Mouse (Mus musculus): ENCODE data around the gene Zfp408. TPM values are rescaled to one million over a fixed set of nuclear protein-coding genes. Genes with fewer than 3 reads are reported as not detected.

The Zfp408 gene
- total and polyA plus RNA-seq, 2 experiments from 2014 or later = 4.0 to 11.1 TPM

DNA sequence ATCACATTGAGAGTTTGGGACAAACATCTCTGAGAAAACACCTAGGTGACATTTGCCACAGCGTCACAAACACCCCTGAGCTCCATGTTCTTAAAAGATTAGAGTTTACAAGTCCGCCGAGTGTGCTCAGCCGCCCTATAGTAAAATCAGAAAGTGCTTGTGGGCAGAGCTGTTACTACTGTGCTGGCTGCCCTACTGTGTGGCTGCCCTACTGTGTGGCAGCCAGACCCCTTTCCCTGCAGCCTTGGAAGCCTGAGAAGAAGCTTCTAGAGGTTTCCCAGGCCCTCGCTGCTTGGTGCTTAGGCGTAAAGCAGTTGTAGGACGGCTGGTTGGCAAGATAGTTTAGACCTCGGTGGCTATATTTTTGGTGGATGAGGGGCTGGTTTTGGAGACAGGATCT is 10.1 kb upstream of the Zfp408 start:
- Histone ChIP-seq H3K4me2 (ENCODE audit: low read depth, low read length) (no peak overlapping the region), H3K9ac (replicated peaks; ENCODE audit: low read depth, low read length) (no peak overlapping the region), H3K27me3 (ENCODE audit: control insufficient read depth, insufficient read depth, low read length) (no peaks in the 10 kb centered on the region), H3K9me3 (replicated peaks; ENCODE audit: control insufficient read depth, low read length) (no peaks in the 10 kb centered on the region), H3K36me3 (replicated peaks; ENCODE audit: control insufficient read depth, insufficient read depth, low read length) (peaks cover 88% of the 10 kb centered on the region), H3K27ac (ENCODE audit: low read depth) (no peak overlapping the region), H3K4me3 (ENCODE audit: low read depth, low read length) (no peak overlapping the region), H3K4me1 (ENCODE audit: control insufficient read depth, insufficient read depth) (peaks cover 22% of the 10 kb centered on the region)
- 93% methylated on average over 8 of the region's 8 CpGs for WGBS
- DNase-seq (ENCODE audit: low spot score) (no peak), ATAC-seq (ENCODE audit: insufficient read depth, low read depth) (no peak)
- TF ChIP-seq EP300 (IDR thresholded peaks at IDR 0.05; ENCODE audit: low read depth) = no peak
- no peak for TF ChIP-seq CTCF (IDR thresholded peaks at IDR 0.05; ENCODE audit: low read depth)

DNA sequence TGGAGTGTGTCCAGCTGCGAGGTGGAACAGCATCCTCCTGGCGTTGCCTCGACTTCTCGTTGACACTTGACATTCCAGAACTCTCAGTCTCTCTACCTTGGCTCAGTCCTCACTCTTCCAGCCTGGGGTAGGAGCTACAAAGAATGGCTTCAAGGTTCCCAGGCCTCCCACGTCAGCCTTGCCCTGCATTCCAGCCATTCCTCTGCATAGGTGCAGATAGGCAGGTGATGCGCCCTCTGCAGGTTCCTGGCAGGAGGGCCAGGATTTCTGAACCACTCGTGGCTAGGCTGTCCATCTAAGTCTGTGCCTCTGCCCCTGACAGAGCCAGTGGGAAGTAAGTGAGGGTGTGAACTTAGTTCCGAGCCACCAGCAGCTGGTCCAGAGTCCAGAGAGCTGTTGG is 7.2 kb upstream of the Zfp408 start:
- WGBS = 48% methylated on average over 8 of the region's 8 CpGs
- Histone ChIP-seq H3K4me3 (ENCODE audit: low read depth, low read length) (no peak overlapping the region), H3K9ac (replicated peaks; ENCODE audit: low read depth, low read length) (no peak overlapping the region), H3K4me2 (ENCODE audit: low read depth, low read length) (no peak overlapping the region), H3K27ac (ENCODE audit: low read depth) (peak overlapping the region; percentile 77), H3K9me3 (replicated peaks; ENCODE audit: control insufficient read depth, low read length) (no peaks in the 10 kb centered on the region), H3K4me1 (ENCODE audit: control insufficient read depth, insufficient read depth) (peaks cover 41% of the 10 kb centered on the region), H3K27me3 (ENCODE audit: control insufficient read depth, insufficient read depth, low read length) (no peaks in the 10 kb centered on the region), H3K36me3 (replicated peaks; ENCODE audit: control insufficient read depth, insufficient read depth, low read length) (peaks cover 67% of the 10 kb centered on the region)
- DNase-seq (ENCODE audit: low spot score) (no peak), ATAC-seq (ENCODE audit: insufficient read depth, low read depth) (no peak)
- TF ChIP-seq CTCF (IDR thresholded peaks at IDR 0.05; ENCODE audit: low read depth) (no peak), EP300 (IDR thresholded peaks at IDR 0.05; ENCODE audit: low read depth) (no peak)

DNA sequence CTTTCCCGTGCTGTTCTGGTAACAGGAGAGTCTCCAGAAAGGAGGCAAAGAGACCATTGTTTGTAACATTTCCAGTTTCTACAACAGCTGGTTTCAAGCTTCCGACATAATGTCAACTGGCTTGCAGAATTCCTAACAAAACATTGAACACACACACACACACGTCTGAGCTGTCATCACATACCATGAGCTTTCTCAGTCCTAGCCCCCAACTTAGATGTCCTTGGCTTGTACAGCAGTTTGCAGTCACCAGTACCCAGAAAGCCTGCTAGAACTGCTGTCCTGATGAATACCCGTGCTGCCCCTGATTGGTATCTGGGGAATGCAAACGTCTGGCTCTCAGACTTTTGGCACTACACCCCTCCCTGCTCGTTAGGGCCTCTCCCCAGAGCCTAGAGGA is 6.2 kb upstream of the Zfp408 start:
- Histone ChIP-seq H3K4me1 (ENCODE audit: control insufficient read depth, insufficient read depth) (peaks cover 50% of the 10 kb centered on the region), H3K36me3 (replicated peaks; ENCODE audit: control insufficient read depth, insufficient read depth, low read length) (peaks cover 58% of the 10 kb centered on the region), H3K27ac (ENCODE audit: low read depth) (peak overlapping the region; percentile 77), H3K4me2 (ENCODE audit: low read depth, low read length) (no peak overlapping the region; the same call in 1 of the 2 replicates), H3K9ac (replicated peaks; ENCODE audit: low read depth, low read length) (no peak overlapping the region; the same call in 1 of the 2 replicates), H3K9me3 (replicated peaks; ENCODE audit: control insufficient read depth, low read length) (no peaks in the 10 kb centered on the region), H3K27me3 (ENCODE audit: control insufficient read depth, insufficient read depth, low read length) (no peaks in the 10 kb centered on the region), H3K4me3 (ENCODE audit: low read depth, low read length) (no peak overlapping the region)
- ATAC-seq (ENCODE audit: insufficient read depth, low read depth) (peak; percentile 83), DNase-seq (ENCODE audit: low spot score) (peak; percentile 70)
- TF ChIP-seq CTCF (IDR thresholded peaks at IDR 0.05; ENCODE audit: low read depth) (no peak), EP300 (IDR thresholded peaks at IDR 0.05; ENCODE audit: low read depth) (no peak)
- 19% methylated on average over 6 of the region's 6 CpGs for WGBS

DNA sequence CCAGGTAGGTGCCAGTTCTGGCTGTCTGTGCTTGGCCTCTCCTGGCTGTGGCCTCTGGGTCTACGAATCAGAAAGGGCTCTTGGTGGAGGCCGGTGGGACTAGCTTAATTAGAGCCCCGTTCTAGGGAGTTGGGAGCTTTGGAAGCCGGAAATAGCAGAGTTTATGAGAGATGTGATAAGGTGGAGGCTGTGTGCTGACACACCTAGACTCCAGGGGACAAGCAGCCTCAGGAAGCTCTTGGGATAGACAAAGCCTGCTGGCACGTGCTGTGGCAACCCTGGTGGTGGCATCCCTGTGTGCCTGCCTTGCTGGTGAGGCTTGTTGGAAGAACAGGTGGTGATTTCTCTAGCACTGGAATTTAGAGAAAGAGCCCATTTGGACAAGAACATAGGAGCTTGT is 5.8 kb upstream of the Zfp408 start:
- H3K4me2 ChIP-seq (ENCODE audit: low read depth, low read length) = no peak overlapping the region; the same call in 1 of the 2 replicates
- H3K4me3 ChIP-seq (ENCODE audit: low read depth, low read length) = no peak overlapping the region
- H3K4me1 ChIP-seq (ENCODE audit: control insufficient read depth, insufficient read depth) = peaks cover 53% of the 10 kb centered on the region
- 0 out of 2 replicates have a peak, but pooled peaks have one; percentile 3 for ATAC-seq (ENCODE audit: insufficient read depth, low read depth)
- no peak for TF ChIP-seq CTCF (IDR thresholded peaks at IDR 0.05; ENCODE audit: low read depth)
- TF ChIP-seq EP300 (IDR thresholded peaks at IDR 0.05; ENCODE audit: low read depth) = no peak
- DNase-seq (ENCODE audit: low spot score) = peak; percentile 10
- no peaks in the 10 kb centered on the region for H3K9me3 ChIP-seq (replicated peaks; ENCODE audit: control insufficient read depth, low read length)
- H3K36me3 ChIP-seq (replicated peaks; ENCODE audit: control insufficient read depth, insufficient read depth, low read length) = peaks cover 57% of the 10 kb centered on the region
- no peaks in the 10 kb centered on the region for H3K27me3 ChIP-seq (ENCODE audit: control insufficient read depth, insufficient read depth, low read length)
- H3K27ac ChIP-seq (ENCODE audit: low read depth) = peak overlapping the region; percentile 77
- WGBS = 39% methylated on average over 5 of the region's 5 CpGs
- no peak overlapping the region; the same call in 1 of the 2 replicates for H3K9ac ChIP-seq (replicated peaks; ENCODE audit: low read depth, low read length)

DNA sequence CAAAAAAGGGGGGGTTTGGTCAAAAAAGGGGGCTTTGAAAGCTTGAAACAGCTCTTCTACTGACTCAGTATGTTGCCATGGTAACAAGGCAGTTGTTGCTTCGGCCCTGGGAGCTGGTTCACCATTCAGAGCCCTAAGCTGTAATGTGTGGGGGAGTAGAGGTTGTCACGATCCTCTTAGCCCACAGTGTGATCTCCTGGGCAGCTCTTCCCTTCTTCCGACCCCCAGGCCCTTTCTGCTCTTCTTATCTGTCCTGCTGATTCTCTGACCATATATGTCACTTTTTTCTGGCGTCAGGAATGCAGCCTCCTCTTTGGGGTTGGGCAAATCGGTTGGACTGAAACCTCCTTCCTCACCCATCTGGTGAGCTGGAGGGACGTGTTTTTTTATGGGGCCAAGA is 3.3 kb upstream of the Zfp408 start:
- Histone ChIP-seq H3K36me3 (replicated peaks; ENCODE audit: control insufficient read depth, insufficient read depth, low read length) (peaks cover 34% of the 10 kb centered on the region), H3K4me1 (ENCODE audit: control insufficient read depth, insufficient read depth) (peaks cover 53% of the 10 kb centered on the region), H3K27ac (ENCODE audit: low read depth) (peak overlapping the region; percentile 64), H3K27me3 (ENCODE audit: control insufficient read depth, insufficient read depth, low read length) (no peaks in the 10 kb centered on the region), H3K9me3 (replicated peaks; ENCODE audit: control insufficient read depth, low read length) (no peaks in the 10 kb centered on the region), H3K4me3 (ENCODE audit: low read depth, low read length) (no peak overlapping the region), H3K9ac (replicated peaks; ENCODE audit: low read depth, low read length) (0 out of 2 replicates have a peak overlapping the region, but pooled peaks have one; percentile 34), H3K4me2 (ENCODE audit: low read depth, low read length) (no peak overlapping the region; the same call in 1 of the 2 replicates)
- DNase-seq (ENCODE audit: low spot score) (peak; percentile 43), ATAC-seq (ENCODE audit: insufficient read depth, low read depth) (no peak)
- no peak for TF ChIP-seq CTCF (IDR thresholded peaks at IDR 0.05; ENCODE audit: low read depth)
- TF ChIP-seq EP300 (IDR thresholded peaks at IDR 0.05; ENCODE audit: low read depth) = no peak
- WGBS = 20% methylated on average over 6 of the region's 6 CpGs

Measured in heart, postnatal 0 days (tissue).